Mouse (Mus musculus) cerebellum, adult 18-20 months (tissue): ENCODE data around the gene Susd4.

Experiments used
- DNase-seq, 2 experiments: peaks; one replicate each; pipeline ENCODE4 v3.0.0; 2021

The Susd4 gene

DNA sequence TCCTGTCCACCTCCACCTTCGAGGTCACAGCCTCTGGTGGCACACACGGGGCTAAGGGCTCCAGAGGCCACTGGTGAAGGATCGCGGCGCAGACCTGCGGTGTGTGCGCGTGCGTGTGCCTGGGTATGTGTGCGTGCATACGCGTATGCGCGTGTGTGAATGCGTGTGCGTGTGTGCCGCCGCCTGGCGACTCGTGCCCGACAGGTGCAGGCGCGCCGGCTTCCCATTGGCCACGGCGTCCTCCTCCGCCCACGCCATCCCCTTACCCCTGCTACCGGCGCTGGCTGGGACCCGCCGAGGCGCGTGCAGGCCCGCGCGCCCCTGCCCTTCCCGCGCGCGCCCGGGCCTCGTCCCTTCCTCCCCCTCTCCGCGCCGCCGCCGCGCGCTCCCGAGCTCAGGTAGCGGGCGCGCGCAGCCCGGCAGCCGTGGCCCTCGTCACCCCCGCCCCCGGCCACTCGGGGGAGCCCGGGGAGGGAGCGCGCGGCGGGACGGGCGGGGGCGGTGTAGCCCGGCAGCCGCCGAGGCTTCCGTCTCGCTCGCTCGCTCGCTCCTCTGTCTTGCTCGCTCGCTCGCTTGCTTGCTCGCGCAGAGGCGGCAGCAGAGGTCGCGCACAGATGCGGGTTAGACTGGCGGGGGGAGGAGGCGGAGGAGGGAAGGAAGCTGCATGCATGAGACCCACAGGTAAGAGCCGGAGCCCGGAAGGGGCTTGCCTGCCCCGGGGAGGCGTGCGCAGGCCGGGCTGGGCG is at the start of gene Susd4:
Susd4 (plus strand) TSS at position 145 of the 746 bp plus-strand sequence.
- DNase-seq, result peak; percentile 89 to 95

DNA sequence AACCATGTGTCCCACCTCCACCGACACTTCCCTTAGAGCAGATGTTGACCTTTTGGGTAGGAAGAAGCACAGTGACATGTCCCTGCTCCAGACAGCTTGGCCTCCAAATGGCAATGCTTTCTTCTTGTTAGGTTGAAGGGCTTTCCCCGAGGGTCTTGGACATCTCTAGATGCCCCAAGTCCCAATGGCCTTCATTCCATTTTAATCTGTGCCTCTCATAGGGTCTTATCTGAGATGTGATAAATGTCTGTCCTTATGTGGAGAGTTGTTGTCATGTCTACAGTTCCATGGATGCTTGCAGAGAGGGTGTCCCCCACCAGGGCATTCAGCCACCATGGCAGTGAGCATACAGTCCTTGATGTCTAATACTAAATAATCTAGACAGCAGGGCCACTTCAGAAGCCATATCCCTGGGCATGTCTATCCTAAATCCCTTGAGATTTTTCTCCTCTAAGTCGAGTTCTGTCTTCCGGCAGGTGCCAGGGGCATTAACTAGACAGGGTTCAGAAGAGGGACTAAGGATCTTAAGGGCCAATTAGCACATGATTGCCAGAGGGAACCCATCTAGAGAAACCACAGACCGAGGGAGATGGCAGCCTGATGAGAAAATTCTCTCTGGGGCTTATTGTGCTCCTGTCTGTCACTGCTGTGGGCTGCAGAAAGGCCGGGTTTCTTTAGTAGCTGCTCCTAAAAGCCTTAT is 49.3 kb upstream of the Susd4 start:
- no peak for DNase-seq

DNA sequence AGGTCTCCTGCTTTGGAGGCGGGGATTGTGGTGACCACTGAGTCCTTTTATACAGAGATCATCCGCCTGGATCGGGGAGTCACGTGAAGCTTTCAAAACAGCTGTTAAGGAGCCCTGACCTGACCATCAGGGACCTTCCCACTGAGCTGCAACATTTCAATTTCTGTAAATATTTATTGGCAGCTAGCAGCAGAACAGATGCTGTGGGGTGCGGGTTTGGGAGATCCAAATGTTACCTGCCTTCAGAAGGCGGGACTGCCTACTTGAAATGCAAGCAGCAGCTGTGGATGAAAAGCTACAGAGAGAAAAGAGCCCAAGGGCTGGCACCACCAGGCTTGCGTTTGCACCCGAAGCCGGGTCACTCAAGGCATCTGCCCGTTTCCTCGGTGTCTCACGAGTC is 36.1 kb upstream of the Susd4 start:
- DNase-seq, result no peak

DNA sequence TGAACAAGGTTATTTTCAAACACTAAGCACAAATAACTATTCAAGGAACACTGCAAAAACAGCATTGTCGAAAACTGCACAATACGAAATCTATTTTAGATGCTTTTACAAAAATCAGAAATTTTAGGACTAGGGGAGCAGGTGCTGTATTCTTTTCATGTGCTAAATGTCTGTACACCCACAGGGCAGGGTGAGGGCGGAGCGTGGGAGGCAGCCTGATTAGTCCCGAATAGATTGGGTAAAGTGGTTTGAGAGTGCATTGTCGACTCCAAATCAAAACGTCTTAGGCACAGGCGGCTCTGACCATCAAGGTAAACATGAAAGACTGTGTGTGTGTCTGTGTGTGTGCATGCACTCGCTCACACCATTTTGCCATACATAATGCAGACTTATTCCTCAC is 34.7 kb upstream of the Susd4 start:
- DNase-seq, result no peak

DNA sequence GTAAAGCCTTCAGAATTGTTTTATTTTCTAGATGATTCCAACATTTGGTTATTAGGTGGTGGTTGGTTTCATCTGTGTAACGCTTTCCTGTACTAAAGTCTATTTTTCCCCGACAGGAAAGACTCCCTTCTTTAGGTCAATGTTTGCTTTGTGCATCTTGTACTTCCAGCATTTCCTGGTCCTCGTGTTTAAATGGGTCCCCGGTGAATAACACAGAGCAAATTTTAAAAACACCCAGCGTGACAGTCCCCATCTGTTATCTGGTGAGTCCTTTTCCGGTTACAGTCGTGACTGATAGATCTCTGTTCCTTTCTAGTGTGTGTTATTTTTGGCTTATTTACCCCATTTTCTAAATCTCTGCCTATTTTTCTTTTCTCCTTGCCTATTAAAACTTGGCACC is 31.0 kb upstream of the Susd4 start:
- DNase-seq, result no peak

DNA sequence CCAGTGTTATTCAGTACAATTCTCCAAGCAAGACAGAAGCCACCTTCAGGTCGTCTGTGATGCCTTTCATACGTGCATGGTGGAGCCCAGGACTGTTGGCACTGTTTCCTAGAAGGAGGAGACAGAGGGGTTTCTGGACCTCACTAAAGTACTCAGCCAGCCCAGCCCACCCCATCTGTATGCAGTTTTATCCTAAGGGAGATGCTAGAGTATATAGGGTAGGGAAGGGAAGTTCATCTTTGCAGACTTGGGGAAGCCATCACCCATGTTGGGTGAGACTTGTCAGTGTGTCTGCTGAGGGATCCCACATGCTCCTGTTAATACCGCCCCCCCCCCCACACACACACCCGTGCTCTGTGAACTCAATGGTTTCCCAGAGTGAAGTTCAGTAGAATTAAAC is 27.8 kb upstream of the Susd4 start:
- no peak for DNase-seq

DNA sequence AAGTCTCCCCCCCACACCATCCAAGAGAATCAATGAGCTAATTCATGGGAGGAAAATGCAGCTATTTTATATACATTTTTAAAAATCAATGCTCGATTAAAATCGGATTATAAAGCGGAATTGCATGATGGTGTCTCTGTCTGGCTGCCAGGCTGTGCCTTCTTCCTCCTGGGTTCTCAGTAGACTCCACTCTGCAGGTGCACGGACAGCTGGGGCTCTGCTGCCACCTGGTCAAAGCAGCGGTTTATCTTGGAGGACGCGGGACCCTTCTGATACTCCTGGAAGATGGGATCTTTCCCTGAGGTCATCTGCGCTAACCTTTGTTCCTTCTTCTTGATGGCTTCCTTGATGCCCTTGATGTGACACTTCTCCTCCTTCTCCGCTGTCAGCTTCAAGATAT is 16.6 kb upstream of the Susd4 start:
- DNase-seq, result no peak

DNA sequence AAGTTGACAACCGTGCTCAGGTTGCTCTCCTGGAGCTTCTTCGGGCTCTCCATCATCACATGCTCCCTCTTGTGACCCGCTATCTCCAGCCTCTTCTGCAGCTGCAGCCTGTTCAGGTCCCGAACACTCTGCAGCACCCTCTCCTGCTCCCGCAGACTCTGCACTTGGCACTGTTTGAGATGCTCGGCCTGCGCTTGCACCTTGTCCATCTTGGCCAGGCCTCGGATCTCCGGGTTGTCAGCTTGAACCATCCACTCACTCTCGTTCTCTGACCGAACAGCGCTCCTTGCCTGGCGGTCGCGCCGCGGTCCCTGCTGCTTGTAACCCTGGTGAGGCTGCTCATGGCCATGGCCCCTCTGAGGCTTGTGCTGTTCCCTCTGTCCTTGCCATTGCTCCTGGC is 15.8 kb upstream of the Susd4 start:
- DNase-seq, result no peak

DNA sequence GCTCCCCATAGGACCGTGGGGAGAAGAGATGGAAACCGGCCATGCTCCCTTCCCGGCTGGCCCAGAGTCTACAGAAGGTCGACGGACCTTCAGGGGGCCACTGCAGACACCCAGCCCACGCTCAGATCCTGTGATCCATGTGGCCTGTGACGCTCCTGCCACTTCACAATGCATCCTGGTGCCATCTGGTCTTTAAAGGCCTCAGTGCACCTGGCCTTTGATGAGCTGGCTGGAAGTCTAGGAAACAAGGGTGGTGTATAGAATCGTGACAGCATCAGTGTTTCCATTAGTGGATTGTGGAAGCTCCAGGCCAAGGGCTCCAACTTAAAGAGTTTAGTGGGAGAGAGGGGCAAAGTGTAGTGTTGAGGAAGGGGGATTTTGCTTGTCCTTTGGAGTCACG is 14.6 kb upstream of the Susd4 start, which contains the start of gene Ccdc185:
Ccdc185 (minus strand) TSS at position 101 of the 400 bp plus-strand sequence.
- DNase-seq, result no peak

DNA sequence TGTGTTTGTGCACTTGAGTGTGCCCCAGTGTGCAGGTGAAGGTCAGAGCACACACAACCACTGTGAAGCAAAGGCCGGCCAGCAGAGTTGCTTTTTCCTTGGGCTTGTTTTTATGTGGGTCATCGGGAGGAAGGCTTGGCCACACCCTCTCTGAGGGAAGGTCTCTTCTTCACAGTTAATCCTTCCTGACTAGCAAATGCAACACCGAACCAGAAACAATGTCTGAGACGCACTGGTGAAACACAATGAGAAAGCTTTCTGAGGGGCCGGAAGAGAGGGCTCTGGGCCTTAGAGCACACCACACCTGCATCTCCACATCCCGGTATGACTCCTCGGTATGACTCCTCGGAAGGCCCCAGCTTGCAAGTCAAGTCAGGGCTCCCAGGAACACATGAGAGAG is 12.4 kb upstream of the Susd4 start:
- DNase-seq, result no peak

DNA sequence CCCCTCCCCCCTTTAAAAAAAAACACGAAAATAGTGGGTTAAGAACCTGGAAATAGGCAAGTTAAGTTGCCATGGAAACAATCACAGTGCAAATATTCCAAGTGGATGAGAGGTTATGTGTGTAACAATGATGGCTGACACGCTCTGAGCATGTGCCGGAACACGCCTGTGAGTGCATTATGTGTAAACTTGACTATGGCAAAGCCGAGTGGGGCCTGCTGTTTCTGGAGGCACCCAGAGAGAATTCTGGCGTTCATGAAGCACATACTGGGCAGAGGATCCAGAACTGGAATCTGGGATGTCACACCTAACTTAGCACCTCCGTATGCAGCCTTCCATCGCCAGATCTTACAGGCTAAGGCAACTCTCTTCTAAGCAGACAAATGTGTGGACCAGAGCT is 10.0 kb upstream of the Susd4 start:
- no peak for DNase-seq

DNA sequence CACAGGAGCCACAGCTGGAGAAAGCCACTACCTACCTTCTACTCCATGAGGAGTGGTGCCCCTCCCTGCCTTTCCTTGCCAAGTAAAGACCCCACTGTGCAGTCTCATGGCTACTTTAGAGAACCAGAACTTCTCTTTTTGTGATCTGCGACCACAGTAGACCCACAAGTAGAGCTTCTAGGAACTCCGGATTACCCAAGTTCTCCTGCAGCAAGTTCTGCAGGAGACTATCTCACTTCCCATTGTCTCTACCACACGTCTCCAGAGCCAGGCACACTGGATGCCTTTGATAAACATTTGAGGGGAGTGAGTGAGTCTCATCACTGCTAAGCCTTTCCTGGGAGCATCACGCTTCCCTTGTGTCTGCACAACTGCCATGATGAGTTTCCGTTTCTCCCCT is 8.8 kb upstream of the Susd4 start:
- DNase-seq, result no peak

DNA sequence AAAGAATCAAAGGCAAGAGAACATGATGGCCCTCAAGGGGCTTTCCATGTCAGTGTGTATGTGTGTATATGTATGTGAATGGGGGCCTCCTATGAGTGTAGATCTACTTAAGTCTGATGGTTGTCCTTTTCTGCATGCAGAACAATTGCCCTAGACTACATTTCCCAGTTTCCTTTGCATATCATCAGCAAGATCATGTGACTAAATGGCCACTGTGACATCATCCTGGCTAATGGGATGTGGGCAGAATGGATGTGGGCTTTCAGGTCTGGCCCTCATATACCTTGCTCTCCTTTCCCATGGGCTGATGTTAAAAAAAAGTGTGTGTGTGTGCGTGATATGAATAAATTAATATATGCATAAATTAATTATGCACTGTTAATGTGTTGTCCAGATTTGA is 4.9 kb upstream of the Susd4 start:
- no peak for DNase-seq

DNA sequence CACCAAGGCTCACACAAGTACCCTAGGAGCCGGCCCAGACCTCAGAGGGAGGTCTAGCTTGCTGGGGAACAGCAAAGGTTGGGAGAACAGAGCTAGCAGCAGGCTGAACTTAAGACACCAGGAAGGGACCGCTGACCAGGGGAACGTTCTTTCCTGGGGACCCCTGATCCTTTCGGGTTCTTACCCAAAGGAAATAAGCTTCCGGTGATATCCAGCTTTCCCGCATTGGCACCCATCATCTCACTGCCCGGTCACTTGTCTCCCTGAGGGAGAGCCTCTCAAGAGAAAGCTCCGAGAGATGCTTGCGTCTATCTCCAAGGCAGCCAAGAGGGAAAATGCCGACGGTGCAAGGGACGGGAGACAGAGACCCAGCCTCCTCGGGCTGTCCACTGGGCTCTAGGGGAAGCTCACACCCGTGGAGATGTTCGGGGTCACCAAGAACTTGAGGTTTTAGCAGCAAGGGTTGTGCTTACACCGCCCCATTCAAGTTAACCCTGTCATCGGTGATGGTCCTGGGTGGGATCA is 407 bp upstream of the Susd4 start:
- no peak for DNase-seq

DNA sequence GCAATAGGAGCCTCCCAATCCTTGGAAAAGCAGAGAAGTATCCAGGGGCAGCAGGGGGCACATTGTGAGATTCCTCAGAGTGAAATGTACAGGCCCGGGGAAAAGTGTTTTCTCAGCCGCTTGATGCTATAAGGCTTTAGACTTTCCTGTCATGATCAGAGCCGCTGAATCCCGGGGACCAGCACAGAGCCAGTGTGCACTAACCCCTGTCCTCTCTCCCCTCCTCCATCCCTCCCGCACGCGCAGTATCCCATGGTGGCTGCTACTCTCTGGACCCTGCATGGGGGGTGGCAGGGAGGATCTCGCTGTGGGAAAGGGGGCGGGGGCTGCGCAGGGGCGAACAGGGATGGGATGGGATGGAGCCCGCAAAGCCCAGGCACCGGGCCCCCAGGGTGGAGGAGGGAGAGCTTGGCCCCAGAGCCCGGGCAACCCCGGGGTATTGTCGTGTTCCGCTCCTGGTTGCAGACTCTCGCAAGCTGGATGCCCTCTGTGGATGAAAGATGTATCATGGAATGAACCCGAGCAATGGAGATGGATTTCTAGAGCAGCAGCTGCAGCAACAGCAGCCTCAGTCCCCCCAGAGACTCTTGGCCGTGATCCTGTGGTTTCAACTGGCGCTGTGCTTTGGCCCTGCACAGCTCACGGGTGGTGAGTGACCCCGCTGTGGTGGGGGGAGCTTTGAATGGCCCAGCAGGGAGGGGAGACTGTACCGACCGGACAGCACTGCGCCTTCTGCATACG is 1.1 kb downstream of the Susd4 start:
- DNase-seq, result peak; percentile 51 to 57

DNA sequence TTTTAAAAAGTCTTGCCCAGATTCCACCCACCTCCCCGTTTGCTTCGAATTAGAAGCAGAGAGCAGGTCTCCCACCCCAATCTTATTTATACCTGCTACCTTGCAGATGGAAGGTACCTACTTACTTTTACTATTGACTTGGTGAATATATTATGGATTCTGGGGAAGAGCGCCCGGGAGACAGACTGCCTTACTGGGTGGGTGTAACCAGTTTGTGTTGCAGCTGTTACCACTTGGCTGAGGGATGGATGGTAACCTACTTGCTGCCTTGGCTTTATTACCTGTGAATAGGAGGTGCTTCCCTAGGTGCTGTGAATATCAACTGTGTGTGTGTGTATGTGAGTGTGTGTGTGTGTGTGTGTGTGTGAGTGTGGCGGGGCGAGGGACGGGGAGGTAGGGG is 11.9 kb downstream of the Susd4 start:
- DNase-seq, result no peak

DNA sequence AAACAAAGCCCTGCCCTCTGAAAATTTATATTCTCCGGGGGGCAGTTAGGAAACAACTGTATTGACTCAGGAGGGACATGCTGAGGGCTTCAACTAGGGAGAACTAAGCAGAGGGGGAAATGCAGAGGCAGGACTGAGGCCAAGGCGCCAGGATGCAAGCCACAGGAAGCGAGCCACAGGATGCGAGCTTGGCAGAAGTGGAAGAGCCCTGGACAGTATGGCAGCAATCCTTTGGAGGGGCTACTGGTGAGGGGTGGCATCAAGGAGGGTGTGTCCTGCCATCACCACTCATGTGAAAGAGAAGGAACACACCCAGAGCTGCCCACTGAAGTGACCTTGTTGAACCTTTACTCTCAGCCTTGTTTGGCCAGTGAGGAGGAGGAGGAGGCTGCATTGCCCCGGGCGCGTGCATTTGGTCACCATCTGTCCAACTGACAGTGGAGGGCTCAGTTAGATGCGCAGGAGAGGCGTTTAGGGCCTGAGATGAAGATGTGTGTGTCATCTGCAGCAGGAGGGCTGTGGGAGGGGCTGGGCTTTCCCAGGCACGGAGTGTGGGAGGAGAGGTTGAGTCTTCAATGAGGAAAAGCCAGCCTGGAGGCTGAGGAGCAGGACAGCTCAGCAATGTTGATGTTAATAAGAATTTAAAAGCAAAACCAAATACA is 13.2 kb downstream of the Susd4 start:
- peak; percentile 51 to 59 for DNase-seq

DNA sequence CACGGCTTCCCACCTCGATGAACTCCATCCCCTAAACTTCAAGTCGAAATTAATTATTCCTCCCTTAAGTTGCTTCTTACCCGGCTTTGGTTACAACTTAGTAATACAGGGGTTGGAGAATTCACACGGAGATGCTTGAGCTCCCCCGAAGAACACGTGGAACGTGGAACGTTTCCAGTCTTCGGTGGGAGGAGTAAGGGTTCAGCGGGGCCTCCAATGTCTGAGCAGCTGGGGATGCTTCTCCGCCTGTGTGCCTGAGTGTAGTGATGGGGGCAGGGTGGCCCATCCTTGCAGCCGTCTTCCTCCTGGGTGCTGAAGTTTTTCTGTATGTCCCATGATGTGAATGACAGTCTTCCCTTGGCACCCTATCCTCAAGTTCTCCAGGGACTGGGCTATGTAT is 14.6 kb downstream of the Susd4 start:
- DNase-seq, result no peak

DNA sequence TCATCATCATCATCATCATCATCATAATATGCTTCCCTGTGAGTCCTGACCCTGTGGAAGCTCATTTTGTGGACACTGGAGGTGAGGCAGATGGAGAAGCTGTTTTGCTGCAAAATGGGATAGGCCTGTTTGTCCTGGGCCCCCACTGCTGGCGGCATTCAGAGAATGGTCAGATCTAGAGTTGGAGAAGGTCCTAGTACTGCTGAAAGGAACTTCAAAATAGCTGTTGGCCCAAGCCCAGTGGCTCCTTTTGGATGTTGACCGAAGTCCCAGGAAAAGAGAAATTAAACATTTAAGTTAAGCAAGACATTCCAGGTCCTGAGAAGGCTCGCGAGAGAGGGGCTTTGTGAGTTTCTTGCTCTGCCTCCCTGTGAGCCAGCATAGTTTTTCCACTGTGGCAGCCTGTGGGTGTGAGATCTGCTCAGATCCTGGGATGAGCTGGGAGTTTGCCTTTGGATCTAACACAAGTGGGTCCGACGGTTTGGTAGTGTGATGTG is 15.4 kb downstream of the Susd4 start:
- DNase-seq, result no peak

DNA sequence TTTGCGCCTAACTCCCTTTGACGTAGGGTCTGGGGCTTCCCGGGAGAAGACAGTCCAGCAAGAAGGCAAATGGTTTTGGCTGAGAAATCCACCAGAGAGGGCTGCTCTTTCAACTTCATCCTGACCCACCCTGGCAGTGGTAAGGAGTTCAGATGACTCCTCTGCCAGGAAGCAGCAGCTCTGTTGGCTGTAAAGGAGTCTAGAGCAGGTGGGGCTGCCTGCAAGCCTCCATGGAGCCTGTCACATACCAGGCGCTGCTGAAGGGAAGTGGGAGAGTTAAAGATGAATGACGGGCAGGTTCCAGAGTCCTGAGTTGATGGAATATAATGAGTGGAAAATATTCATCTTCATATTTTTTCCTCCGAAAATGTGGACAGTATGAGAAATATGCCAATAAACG is 20.1 kb downstream of the Susd4 start:
- no peak for DNase-seq

DNA sequence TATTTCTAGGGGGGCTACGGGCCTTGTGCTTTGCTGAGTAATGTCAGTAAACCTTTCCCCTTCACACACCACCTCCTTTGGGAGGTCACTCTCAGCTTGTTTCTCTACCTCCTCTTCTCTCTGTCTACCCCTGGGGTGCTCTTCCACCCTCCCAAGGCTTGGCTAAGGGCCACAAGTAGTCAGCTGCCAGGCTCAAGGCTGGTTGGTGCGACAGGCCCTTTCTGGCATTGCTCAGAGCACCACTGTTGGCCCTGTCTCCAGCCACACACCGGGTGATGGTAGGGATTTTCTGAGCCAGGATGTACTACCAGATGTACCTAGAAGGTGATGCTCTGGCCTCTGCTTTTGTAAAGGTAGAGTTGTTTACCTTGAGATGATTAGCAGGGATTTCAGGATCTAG is 21.1 kb downstream of the Susd4 start:
- DNase-seq, result peak; percentile 39

DNA sequence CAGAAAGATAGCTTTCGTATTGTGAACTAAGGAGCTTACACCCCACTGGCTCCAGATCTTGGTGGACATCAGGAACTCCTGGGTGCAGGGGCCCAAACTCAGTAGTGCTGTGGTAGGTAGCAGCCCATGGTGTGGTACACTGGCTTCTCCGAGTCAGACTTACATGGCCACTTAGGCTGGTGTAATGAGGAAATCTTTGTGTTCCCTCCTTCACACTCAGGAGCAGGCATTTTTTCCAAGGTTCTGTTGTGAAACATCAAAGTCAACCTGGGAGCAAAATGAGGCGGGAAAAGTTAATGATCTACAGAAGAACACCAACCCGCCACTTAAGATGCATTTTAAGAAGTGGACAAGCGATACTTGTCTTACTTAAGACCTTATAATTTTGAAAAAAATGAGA is 21.8 kb downstream of the Susd4 start:
- no peak for DNase-seq

DNA sequence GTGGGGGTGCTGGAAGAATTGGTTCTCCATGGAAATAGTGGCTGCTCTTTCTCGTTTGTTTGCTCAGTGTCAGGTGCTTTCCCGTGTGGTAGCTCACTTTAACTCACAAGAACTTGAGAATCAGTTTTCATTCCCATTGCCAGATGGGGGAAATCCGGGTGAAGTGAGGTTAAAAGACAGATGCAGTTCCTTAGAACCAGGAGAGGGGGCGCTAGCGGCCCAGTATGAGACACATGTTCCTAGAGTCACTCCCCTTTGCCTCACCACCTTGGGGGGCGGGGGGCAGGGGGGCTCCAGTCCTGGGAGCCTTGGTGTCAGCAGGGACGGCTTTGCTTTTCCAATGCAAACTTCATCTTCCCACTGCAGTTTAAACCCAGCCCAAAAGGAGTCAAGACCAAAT is 23.4 kb downstream of the Susd4 start:
- DNase-seq, result no peak
